Mouse (Mus musculus): Measurements from ENCODE around the gene Tspan11. TPM values are rescaled to one million over a fixed set of nuclear protein-coding genes. Genes with fewer than 3 reads are reported as not detected.

Gene Tspan11
- 3.9 and 6.6 TPM in 2 replicates for polyA plus RNA-seq (2012; rRNA removed; ENCODE audit: low replicate concordance)

GRCm38 (mm10) chr6:127887511-127888421 lies at the start of gene Tspan11:
Gene Tspan11, plus strand, starts transcription at chr6:127887589.

Other genes starting within 250 kb of the Tspan11 start
- gene Prmt8, start 118.1 kb upstream of the Tspan11 start, polyA plus RNA-seq (2012; rRNA removed; ENCODE audit: low replicate concordance): not detected in 2 replicates